Mouse (Mus musculus): ENCODE data around the gene Hnrnpa0.
"Not testable (repeated sequence)": the region's sequence is repeated elsewhere in the genome, so short reads cannot be mapped to it uniquely, and the experiment has no call there.

Gene Hnrnpa0

GRCm38 (mm10) chr13:58128396-58128767, at the start of gene Hnrnpa0:
Gene Hnrnpa0, minus strand, starts transcription at chr13:58128556.
- DNase-seq (ENCODE audit: low read depth, low spot score), result peak; percentile 93

GRCm38 (mm10) chr13:58177511-58178208, 49.3 kb upstream of the Hnrnpa0 start:
- DNase-seq (ENCODE audit: low read depth, low spot score), result no peak

GRCm38 (mm10) chr13:58176105-58176504, 47.7 kb upstream of the Hnrnpa0 start:
- DNase-seq (ENCODE audit: low read depth, low spot score), result no peak

GRCm38 (mm10) chr13:58168119-58168518, 39.8 kb upstream of the Hnrnpa0 start:
- no peak for DNase-seq (ENCODE audit: low read depth, low spot score)

GRCm38 (mm10) chr13:58163343-58163742, 35.0 kb upstream of the Hnrnpa0 start:
- no peak for DNase-seq (ENCODE audit: low read depth, low spot score)

DNA sequence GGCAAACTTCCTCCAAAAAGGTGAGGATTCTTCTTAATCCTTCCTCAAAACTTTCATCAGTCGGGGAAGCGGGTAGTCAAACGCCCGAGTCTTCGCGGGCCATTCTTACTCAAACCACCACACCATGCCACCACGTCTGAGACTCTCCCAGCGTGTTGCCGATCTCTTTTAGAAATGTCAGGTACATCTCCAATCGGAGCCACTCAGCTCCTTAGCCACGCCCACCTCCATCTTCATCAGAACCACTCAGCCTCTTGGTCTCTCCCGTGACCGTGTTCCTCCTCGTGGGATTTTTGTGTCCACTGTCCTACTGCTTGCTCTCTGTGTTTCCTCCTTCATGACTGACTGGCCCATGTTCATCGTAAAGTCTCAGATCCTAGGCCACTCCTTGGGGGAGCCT, 32.4 kb upstream of the Hnrnpa0 start:
- no peak for DNase-seq (ENCODE audit: low read depth, low spot score)

- DNase-seq (ENCODE audit: low read depth, low spot score), result peak; percentile 94
Observed at GRCm38 (mm10) chr13:58158099-58158912, 29.9 kb upstream of the Hnrnpa0 start.

- peak; percentile 71 for DNase-seq (ENCODE audit: low read depth, low spot score)
Observed at GRCm38 (mm10) chr13:58157447-58158098, 29.2 kb upstream of the Hnrnpa0 start, which contains the start of gene Idnk. Gene Idnk, plus strand, starts transcription at chr13:58157649.

GRCm38 (mm10) chr13:58157036-58157435, 28.7 kb upstream of the Hnrnpa0 start:
- DNase-seq (ENCODE audit: low read depth, low spot score), result no peak

GRCm38 (mm10) chr13:58156031-58156430, 27.7 kb upstream of the Hnrnpa0 start:
- DNase-seq (ENCODE audit: low read depth, low spot score), result no peak

DNA sequence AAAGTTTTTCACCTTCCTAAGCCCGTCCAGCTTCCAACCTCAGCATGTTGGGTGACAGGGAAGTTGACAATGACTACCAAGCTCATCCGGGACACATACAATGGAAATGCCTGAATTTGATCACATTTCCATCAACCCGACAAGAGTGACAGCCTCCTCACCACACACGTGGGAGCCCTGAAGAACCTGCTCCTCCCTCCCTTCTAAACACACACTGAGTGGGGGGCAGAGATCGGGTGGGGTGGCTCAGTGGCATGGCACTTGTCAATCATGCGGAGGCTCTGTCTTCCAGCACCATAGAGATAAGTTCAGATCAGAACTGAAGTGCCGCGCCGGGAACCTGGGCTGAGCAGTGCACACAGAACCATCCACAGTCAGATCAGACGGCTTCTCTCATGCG, 22.1 kb upstream of the Hnrnpa0 start:
- no peak for DNase-seq (ENCODE audit: low read depth, low spot score)

- DNase-seq (ENCODE audit: low read depth, low spot score), result no peak
Observed at GRCm38 (mm10) chr13:58149629-58150028, 21.3 kb upstream of the Hnrnpa0 start.

DNA sequence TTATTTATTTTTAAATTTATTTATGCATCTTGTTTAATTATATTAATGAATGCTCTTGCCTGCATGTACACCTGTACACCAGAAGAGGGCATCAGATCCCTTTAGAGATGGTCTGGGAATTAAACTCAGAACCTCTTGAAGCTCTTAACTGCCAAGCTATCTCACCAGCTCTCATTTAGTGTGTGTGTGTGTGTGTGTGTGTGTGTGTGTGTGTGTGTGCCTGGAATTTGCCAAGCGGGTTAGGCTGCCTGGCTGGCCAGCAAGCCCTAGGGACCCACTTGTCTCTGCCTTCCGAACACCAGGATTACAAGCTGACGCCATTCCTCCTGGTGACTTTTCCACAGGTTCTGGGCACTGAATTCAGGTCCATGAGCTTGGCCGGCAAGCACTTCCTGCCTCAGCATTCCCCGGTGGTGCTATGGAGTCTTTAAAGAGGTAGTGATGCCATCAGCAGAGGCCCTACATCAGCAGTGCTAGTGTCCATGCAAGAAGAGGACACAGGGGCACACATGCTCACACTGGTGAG, 20.7 kb upstream of the Hnrnpa0 start:
- DNase-seq (ENCODE audit: low read depth, low spot score), result peak; percentile 31

- peak; percentile 58 for DNase-seq (ENCODE audit: low read depth, low spot score)
Observed at GRCm38 (mm10) chr13:58148256-58148831, 20.0 kb upstream of the Hnrnpa0 start.

DNA sequence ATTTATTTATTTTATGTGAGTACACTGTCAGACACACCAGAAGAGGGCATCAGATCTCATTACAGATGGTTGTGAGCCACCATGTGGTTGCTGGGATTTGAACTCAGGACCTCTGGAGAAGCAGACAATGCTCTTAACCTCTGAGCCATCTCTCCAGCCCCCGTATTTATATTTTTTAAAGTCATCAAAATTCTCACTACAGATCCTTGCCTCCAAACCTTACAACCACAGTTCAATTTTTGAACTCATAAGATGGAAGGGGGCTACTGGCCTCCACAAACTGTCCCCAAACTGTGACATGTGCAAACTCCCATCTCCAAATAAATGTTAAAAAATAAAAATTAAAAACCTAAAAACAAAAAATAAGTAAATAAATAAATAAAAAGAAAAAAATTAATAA, 19.4 kb upstream of the Hnrnpa0 start:
- DNase-seq (ENCODE audit: low read depth, low spot score), result no peak

DNA sequence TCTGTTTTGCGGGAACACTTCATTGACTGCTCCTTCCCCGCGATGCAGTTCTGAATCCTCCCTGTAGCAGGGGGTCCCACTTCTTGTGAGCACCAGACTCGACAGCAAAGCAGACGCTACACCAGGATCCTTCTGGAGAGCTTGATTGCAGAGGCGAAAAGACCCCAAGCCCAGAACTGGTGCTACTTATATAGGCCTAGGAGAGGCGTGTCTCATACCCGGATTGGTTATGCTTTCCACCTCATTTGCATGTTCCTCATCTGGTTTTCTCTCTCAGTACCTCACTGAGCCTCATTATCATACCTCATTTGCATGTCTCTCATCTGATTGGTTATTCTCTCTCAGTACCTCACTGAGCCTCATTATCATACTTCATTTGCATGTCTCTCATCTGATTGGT, 18.2 kb upstream of the Hnrnpa0 start:
- not testable (repeated sequence) for DNase-seq (ENCODE audit: low read depth, low spot score)

DNA sequence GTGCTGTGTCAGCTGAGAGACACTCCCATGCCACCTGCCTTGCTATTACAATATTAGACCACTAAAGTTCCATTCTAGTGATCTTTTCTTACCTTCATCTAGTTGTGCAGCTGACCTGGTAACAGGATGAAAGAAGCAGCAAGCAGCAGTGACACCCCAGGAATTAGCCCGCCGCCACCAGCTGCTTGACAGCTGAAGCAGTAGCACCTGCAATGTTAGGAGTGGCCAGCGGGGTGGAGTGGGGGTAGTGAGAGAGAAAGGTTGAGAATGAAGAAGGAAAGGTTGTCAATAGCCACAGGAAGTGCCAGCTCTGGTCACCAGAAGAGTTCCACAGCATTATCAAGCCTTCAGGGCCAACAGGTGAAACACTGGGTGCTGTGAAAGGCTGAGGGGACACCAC, 3.3 kb upstream of the Hnrnpa0 start:
- no peak for DNase-seq (ENCODE audit: low read depth, low spot score)

DNA sequence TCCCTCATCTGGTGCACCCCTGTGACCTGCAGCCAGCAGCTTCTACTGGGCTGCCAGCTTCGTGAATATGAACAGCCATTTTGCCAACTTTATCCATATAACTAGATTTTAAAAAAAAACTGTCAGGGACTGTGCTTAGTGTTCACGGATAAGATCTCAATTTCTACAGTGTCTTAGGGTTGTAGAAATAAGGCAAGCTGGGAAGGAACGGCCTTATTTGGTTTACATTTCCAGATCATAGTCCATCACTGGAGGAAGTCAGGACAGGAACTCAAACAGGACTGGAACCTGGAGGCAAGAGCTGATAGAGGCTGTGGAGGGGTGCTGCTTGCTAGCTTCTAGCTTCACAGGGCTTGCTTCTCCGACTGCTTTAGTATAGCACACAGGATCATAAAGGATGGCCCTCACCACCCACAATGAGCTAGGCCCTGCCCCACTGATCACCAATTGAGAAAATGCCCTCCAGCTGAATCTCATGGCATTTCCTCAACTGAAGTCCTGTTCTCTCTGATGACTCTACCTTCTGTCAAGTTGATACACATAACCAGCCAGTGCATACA, 1.4 kb upstream of the Hnrnpa0 start:
- DNase-seq (ENCODE audit: low read depth, low spot score), result no peak

DNA sequence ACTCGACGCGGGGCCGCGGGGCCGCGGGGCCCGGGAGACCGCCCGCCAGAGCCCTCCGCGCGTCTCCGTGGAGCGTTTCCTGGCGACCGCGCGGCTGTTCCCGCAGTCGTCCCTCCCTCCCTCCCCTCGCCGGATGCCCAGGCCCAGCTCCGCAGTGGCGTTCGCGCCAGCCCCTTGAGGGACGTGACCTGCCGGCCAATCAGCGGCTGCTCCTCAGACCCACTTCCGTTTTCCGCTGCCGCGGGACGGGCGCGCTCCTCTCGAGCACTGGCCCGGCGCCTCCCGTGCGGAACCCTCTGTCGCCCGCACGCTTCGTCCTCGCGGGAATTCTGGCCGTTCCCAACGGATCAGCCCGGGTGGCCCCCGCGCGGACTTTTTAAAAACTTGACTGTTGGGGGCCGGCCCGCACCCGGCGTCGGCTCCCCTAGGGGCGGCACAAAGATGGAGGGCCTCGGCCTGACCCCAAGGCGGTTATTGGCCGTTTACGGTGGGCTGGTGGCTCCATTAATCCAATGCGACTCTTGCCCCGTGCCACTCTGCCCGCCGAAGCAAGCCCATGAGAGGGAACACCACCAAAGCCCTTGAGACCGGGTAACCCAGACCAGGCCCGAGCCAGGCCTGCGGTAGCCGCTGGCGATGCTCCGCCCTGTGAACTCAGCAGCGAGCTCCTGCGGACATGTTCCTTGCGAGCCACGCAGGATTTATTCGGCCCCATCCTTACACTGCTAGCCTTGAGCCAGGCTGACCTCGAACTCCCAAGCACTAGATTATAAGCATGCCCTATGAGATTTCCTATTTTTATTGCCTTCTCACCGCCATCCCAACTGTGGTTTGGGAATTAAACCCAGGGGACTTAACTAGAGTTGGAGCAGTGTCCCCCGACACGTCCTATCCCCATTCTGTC, 664 bp upstream of the Hnrnpa0 start:
- peak; percentile 87 for DNase-seq (ENCODE audit: low read depth, low spot score)

- peak; percentile 54 for DNase-seq (ENCODE audit: low read depth, low spot score)
Observed at GRCm38 (mm10) chr13:58127766-58128361, 492 bp downstream of the Hnrnpa0 start.
